Mouse (Mus musculus): ENCODE measurements around the gene Rgs6. TPM values are rescaled to one million over a fixed set of nuclear protein-coding genes. Genes with fewer than 3 reads are reported as not detected.

Gene Rgs6
- polyA plus RNA-seq, 1 experiment, result 0.58 TPM

- no peaks in the 10 kb centered on the region for H3K4me1 ChIP-seq (ENCODE audit: control insufficient read depth, insufficient read depth, low read length)
- no peak overlapping the region for H3K4me3 ChIP-seq (ENCODE audit: low read depth, low read length)
- H3K9me3 ChIP-seq (replicated peaks; ENCODE audit: control insufficient read depth, insufficient read depth, low read length, poor library complexity, severe bottlenecking), result no peaks in the 10 kb centered on the region
- H3K27ac ChIP-seq (ENCODE audit: insufficient read depth, low read length), result no peak overlapping the region
- TF ChIP-seq POLR2A (IDR thresholded peaks at IDR 0.05; ENCODE audit: insufficient read depth, low read length), result no peak
- no peak for TF ChIP-seq EP300 (IDR thresholded peaks at IDR 0.05; ENCODE audit: insufficient read depth, low read depth, low read length)
- TF ChIP-seq CTCF (IDR thresholded peaks at IDR 0.05; ENCODE audit: low read depth, low read length), result no peak
- no peak overlapping the region for H3K9ac ChIP-seq (ENCODE audit: low read depth, poor library complexity, severe bottlenecking)
- H3K36me3 ChIP-seq (ENCODE audit: control insufficient read depth, insufficient read depth, low read length, poor library complexity, severe bottlenecking), result no peaks in the 10 kb centered on the region
- H3K27me3 ChIP-seq (ENCODE audit: control insufficient read depth, insufficient read depth, low read length, poor library complexity, severe bottlenecking), result no peaks in the 10 kb centered on the region
These were observed 159.0 kb downstream of the Rgs6 start for GRCm38 (mm10) chr12:82747099-82747498.

- TF ChIP-seq POLR2A (IDR thresholded peaks at IDR 0.05; ENCODE audit: insufficient read depth, low read length) (no peak), EP300 (IDR thresholded peaks at IDR 0.05; ENCODE audit: insufficient read depth, low read depth, low read length) (no peak), CTCF (IDR thresholded peaks at IDR 0.05; ENCODE audit: low read depth, low read length) (no peak)
- Histone ChIP-seq H3K9me3 (replicated peaks; ENCODE audit: control insufficient read depth, insufficient read depth, low read length, poor library complexity, severe bottlenecking) (no peaks in the 10 kb centered on the region), H3K36me3 (ENCODE audit: control insufficient read depth, insufficient read depth, low read length, poor library complexity, severe bottlenecking) (no peaks in the 10 kb centered on the region), H3K4me3 (ENCODE audit: low read depth, low read length) (no peak overlapping the region), H3K27ac (ENCODE audit: insufficient read depth, low read length) (no peak overlapping the region), H3K9ac (ENCODE audit: low read depth, poor library complexity, severe bottlenecking) (no peak overlapping the region), H3K27me3 (ENCODE audit: control insufficient read depth, insufficient read depth, low read length, poor library complexity, severe bottlenecking) (no peaks in the 10 kb centered on the region), H3K4me1 (ENCODE audit: control insufficient read depth, insufficient read depth, low read length) (no peaks in the 10 kb centered on the region)
These were observed 163.8 kb downstream of the Rgs6 start for GRCm38 (mm10) chr12:82751846-82752245.

DNA sequence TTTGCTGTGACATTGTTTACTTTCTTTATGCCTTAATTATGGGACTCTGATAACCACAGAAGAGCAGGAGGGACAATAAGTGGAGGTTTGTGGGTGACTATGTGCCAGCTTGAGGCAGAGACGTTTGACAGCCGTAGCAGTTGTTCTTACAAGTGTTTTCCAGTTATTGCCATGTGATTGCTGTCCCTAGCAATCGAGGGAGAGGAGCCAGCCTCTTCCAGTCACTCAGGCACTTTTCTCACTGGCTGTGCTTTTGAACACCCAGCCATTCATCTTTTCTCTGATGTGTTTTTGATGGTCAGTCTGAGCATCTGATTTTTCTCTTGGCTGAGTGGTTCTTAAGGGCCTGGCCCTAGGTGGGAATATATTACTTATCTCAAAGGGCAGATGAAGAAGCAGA lies 166.4 kb downstream of the Rgs6 start:
- no peaks in the 10 kb centered on the region for H3K9me3 ChIP-seq (replicated peaks; ENCODE audit: control insufficient read depth, insufficient read depth, low read length, poor library complexity, severe bottlenecking)
- H3K36me3 ChIP-seq (ENCODE audit: control insufficient read depth, insufficient read depth, low read length, poor library complexity, severe bottlenecking), result no peaks in the 10 kb centered on the region
- H3K9ac ChIP-seq (ENCODE audit: low read depth, poor library complexity, severe bottlenecking), result no peak overlapping the region
- no peaks in the 10 kb centered on the region for H3K27me3 ChIP-seq (ENCODE audit: control insufficient read depth, insufficient read depth, low read length, poor library complexity, severe bottlenecking)
- H3K4me3 ChIP-seq (ENCODE audit: low read depth, low read length), result no peak overlapping the region
- H3K4me1 ChIP-seq (ENCODE audit: control insufficient read depth, insufficient read depth, low read length), result no peaks in the 10 kb centered on the region
- TF ChIP-seq CTCF (IDR thresholded peaks at IDR 0.05; ENCODE audit: low read depth, low read length) (no peak), EP300 (IDR thresholded peaks at IDR 0.05; ENCODE audit: insufficient read depth, low read depth, low read length) (no peak), POLR2A (IDR thresholded peaks at IDR 0.05; ENCODE audit: insufficient read depth, low read length) (no peak)
- H3K27ac ChIP-seq (ENCODE audit: insufficient read depth, low read length), result no peak overlapping the region

- no peak for TF ChIP-seq POLR2A (IDR thresholded peaks at IDR 0.05; ENCODE audit: insufficient read depth, low read length)
- TF ChIP-seq CTCF (IDR thresholded peaks at IDR 0.05; ENCODE audit: low read depth, low read length), result no peak
- no peak for TF ChIP-seq EP300 (IDR thresholded peaks at IDR 0.05; ENCODE audit: insufficient read depth, low read depth, low read length)
- H3K4me1 ChIP-seq (ENCODE audit: control insufficient read depth, insufficient read depth, low read length), result no peaks in the 10 kb centered on the region
- H3K27me3 ChIP-seq (ENCODE audit: control insufficient read depth, insufficient read depth, low read length, poor library complexity, severe bottlenecking), result no peaks in the 10 kb centered on the region; the same call in 1 of the 2 replicates
- H3K36me3 ChIP-seq (ENCODE audit: control insufficient read depth, insufficient read depth, low read length, poor library complexity, severe bottlenecking), result no peaks in the 10 kb centered on the region
- H3K27ac ChIP-seq (ENCODE audit: insufficient read depth, low read length), result no peak overlapping the region
- H3K9ac ChIP-seq (ENCODE audit: low read depth, poor library complexity, severe bottlenecking), result no peak overlapping the region
- no peak overlapping the region for H3K4me3 ChIP-seq (ENCODE audit: low read depth, low read length)
- no peaks in the 10 kb centered on the region for H3K9me3 ChIP-seq (replicated peaks; ENCODE audit: control insufficient read depth, insufficient read depth, low read length, poor library complexity, severe bottlenecking)
These were observed 168.7 kb downstream of the Rgs6 start for GRCm38 (mm10) chr12:82756756-82757155.

GRCm38 (mm10) chr12:82757367-82757766 lies 169.3 kb downstream of the Rgs6 start:
- H3K9me3 ChIP-seq (replicated peaks; ENCODE audit: control insufficient read depth, insufficient read depth, low read length, poor library complexity, severe bottlenecking), result no peaks in the 10 kb centered on the region
- TF ChIP-seq CTCF (IDR thresholded peaks at IDR 0.05; ENCODE audit: low read depth, low read length) (no peak), POLR2A (IDR thresholded peaks at IDR 0.05; ENCODE audit: insufficient read depth, low read length) (no peak), EP300 (IDR thresholded peaks at IDR 0.05; ENCODE audit: insufficient read depth, low read depth, low read length) (no peak)
- H3K36me3 ChIP-seq (ENCODE audit: control insufficient read depth, insufficient read depth, low read length, poor library complexity, severe bottlenecking), result no peaks in the 10 kb centered on the region
- no peak overlapping the region for H3K4me3 ChIP-seq (ENCODE audit: low read depth, low read length)
- no peak overlapping the region for H3K9ac ChIP-seq (ENCODE audit: low read depth, poor library complexity, severe bottlenecking)
- H3K27ac ChIP-seq (ENCODE audit: insufficient read depth, low read length), result no peak overlapping the region
- H3K4me1 ChIP-seq (ENCODE audit: control insufficient read depth, insufficient read depth, low read length), result no peaks in the 10 kb centered on the region
- no peaks in the 10 kb centered on the region; the same call in 1 of the 2 replicates for H3K27me3 ChIP-seq (ENCODE audit: control insufficient read depth, insufficient read depth, low read length, poor library complexity, severe bottlenecking)

GRCm38 (mm10) chr12:82762046-82762445 lies 174.0 kb downstream of the Rgs6 start:
- H3K27ac ChIP-seq (ENCODE audit: insufficient read depth, low read length), result no peak overlapping the region
- H3K9me3 ChIP-seq (replicated peaks; ENCODE audit: control insufficient read depth, insufficient read depth, low read length, poor library complexity, severe bottlenecking), result no peaks in the 10 kb centered on the region
- no peaks in the 10 kb centered on the region; the same call in 1 of the 2 replicates for H3K27me3 ChIP-seq (ENCODE audit: control insufficient read depth, insufficient read depth, low read length, poor library complexity, severe bottlenecking)
- no peak overlapping the region for H3K9ac ChIP-seq (ENCODE audit: low read depth, poor library complexity, severe bottlenecking)
- H3K4me1 ChIP-seq (ENCODE audit: control insufficient read depth, insufficient read depth, low read length), result no peaks in the 10 kb centered on the region
- H3K36me3 ChIP-seq (ENCODE audit: control insufficient read depth, insufficient read depth, low read length, poor library complexity, severe bottlenecking), result no peaks in the 10 kb centered on the region
- no peak overlapping the region for H3K4me3 ChIP-seq (ENCODE audit: low read depth, low read length)
- TF ChIP-seq EP300 (IDR thresholded peaks at IDR 0.05; ENCODE audit: insufficient read depth, low read depth, low read length), result no peak
- TF ChIP-seq POLR2A (IDR thresholded peaks at IDR 0.05; ENCODE audit: insufficient read depth, low read length), result no peak

Measured in ES-Bruce4 (cell line).